Mouse (Mus musculus): ENCODE results near the gene Csf2rb.
"Not testable (repeated sequence)": the region's sequence is repeated elsewhere in the genome, so short reads cannot be mapped to it uniquely, and the experiment has no call there.

Gene Csf2rb

GRCm38 (mm10) chr15:78327753-78328341 lies 2.3 kb downstream of the Csf2rb start:
- DNase-seq (ENCODE audit: low read depth, low spot score), result not testable (repeated sequence)

GRCm38 (mm10) chr15:78328520-78329097 lies 3.1 kb downstream of the Csf2rb start:
- DNase-seq (ENCODE audit: low read depth, low spot score), result no peak

GRCm38 (mm10) chr15:78329972-78330371 lies 4.4 kb downstream of the Csf2rb start:
- DNase-seq (ENCODE audit: low read depth, low spot score), result not testable (repeated sequence)

DNA sequence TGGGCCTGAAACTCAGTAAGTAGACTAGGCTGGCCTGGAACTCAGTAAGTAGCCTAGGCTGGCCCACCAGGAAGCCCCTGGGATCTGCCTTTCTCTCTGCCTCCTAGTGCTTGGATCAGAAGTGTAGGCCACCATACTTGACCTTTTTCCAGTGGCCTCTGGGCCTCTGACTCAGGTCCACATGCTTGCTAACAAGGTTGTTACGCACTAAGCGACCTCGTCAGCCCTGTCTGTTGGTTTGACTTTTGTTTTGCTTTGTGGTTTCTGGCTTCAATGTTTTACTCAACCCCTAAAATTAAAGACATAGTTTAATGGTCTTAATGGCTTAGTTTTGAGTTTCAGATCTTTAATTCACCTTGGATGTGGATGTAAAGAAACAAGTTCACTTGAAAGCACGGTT lies 5.2 kb downstream of the Csf2rb start:
- DNase-seq (ENCODE audit: low read depth, low spot score), result no peak

DNA sequence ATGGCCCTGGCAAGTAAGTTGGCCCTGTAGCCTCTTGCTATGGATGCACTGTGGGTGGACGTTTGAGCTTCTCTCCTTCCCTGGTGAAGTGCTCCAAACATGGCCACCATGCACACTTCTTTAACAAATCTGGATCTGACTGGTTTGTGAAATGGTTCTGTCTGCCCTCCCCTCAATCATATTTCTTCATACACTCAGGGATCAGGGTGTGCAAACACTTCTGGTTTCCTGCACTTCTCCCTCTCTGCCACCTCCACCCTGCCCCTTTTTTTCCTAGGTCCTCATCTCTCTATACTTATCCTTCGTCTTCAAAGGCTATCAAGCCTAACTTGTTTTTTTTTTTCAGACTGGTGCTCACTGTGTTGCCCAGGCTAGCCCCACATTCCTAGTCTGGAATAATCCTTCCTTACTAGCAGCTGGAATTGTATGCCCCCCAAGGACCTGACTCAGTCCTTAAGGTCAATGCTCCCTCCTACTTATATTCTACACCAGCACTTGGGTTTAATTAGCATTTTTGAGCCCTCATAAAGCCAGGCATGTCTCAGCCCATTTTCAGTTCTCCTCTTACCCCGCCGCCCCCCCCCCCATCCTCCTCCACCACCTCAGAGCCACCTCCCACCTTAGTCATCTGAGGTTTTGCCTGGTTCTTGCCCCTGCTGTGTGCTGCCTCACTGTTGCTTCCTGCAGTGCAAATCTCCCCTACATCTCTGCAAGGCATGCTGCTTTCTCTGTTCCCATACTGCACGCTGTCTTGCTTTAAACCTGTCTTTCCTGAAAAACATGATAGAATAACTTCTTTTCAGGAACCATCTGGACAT lies 6.2 kb downstream of the Csf2rb start:
- DNase-seq (ENCODE audit: low read depth, low spot score), result no peak

DNA sequence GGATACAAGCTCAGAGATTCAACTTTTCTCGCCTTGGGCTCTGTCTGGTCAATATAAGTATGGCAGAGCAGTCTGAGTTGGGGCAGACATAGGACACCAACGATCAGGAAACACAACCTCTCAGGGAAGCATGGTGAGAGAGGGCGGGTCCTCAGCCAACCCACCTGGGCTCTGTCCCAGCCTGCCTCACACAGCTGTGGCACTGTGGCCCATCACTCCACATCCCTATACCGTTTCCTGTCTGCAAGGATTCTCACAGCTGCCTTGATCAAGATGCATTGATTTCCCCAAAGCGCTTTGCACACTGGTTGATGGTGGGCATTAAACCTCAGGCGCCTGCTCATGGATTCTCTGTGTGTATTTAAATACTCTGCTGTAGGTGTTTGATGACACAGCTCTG lies 7.4 kb downstream of the Csf2rb start:
- DNase-seq (ENCODE audit: low read depth, low spot score), result no peak

- no peak for DNase-seq (ENCODE audit: low read depth, low spot score)
Observed at GRCm38 (mm10) chr15:78334380-78334779, 8.8 kb downstream of the Csf2rb start.

- peak; percentile 9 for DNase-seq (ENCODE audit: low read depth, low spot score)
Observed at GRCm38 (mm10) chr15:78339627-78340423, 14.3 kb downstream of the Csf2rb start.

- not testable (repeated sequence) for DNase-seq (ENCODE audit: low read depth, low spot score)
Observed at GRCm38 (mm10) chr15:78340919-78341318, 15.4 kb downstream of the Csf2rb start.

DNA sequence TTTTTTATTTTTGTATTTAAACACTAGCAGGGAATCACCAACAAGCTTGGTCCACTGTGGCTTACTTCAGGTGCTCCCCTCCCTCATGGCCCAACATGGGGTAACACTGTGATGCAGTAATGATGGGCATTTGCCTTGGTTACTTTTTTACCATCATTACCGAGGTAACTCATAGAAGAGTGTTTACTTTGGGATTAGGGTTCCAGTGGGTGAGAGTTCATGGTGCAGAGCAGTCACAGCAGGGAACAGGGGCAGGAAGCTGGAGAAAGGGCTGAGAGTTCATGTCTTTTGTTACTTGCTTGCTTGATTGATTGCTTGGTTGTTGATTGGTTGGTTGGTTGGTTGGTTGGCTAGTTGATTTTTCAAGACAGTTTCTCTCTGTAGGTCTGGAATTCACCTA lies 18.1 kb downstream of the Csf2rb start:
- no peak for DNase-seq (ENCODE audit: low read depth, low spot score)

- no peak for DNase-seq (ENCODE audit: low read depth, low spot score)
Observed at GRCm38 (mm10) chr15:78344567-78344966, 19.0 kb downstream of the Csf2rb start.

DNA sequence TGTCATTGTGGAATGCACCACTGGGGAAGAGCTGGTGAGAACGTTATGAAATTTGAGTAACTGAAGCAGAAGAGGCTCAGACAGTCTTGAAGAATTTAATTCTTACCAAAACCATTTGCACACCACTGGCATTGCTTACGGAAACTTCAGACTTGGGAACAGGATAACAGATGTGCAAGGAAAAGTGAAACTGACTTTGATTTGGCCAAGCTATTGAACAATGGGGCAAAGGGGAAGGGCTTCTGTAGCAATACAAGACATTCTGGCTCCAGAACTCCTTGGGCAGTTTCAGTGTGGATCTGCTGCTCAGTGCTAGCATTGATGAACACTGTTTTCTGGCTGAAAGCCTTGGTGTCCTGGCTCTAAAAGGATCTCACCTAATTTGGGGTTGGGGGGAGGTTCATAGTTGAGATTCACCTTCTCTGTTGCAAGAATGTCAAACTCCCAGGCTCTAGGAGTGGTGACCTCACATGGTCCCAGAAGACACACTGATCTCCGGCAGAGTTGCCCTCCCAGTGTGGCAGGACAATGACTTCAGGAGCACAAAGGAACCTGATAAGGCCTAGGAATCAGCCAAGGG lies 26.1 kb downstream of the Csf2rb start:
- no peak for DNase-seq (ENCODE audit: low read depth, low spot score)

GRCm38 (mm10) chr15:78354958-78355357 lies 29.4 kb downstream of the Csf2rb start:
- no peak for DNase-seq (ENCODE audit: low read depth, low spot score)

GRCm38 (mm10) chr15:78355548-78355947 lies 30.0 kb downstream of the Csf2rb start:
- DNase-seq (ENCODE audit: low read depth, low spot score), result no peak

GRCm38 (mm10) chr15:78365916-78366315 lies 40.4 kb downstream of the Csf2rb start:
- no peak for DNase-seq (ENCODE audit: low read depth, low spot score)

- no peak for DNase-seq (ENCODE audit: low read depth, low spot score)
Observed at GRCm38 (mm10) chr15:78366875-78367274, 41.3 kb downstream of the Csf2rb start.

- DNase-seq (ENCODE audit: low read depth, low spot score), result no peak
Observed at GRCm38 (mm10) chr15:78367811-78368210, 42.3 kb downstream of the Csf2rb start.

GRCm38 (mm10) chr15:78368926-78369346 lies 43.4 kb downstream of the Csf2rb start:
- DNase-seq (ENCODE audit: low read depth, low spot score), result no peak

- DNase-seq (ENCODE audit: low read depth, low spot score), result no peak
Observed at GRCm38 (mm10) chr15:78369641-78370040, 44.1 kb downstream of the Csf2rb start.

DNA sequence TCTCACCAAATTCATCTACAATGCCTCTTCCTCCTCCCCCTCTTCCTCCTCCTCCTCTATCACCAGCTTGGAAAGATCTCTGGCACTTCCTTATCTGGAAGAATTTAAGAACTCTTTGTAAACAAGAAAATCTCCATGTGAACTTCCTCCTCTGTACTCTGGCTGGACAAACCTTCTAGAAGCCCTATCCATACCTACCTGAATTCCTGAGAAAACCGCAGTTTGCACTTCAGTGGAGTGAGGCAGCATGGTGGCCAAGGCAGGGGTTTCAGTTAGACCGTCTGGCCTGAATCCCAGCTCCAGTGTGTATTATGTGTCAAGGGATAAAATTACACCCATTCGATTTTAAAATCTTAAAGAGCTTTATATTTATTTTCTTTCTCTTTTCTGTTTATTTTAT lies 47.2 kb downstream of the Csf2rb start:
- no peak for DNase-seq (ENCODE audit: low read depth, low spot score)

- DNase-seq (ENCODE audit: low read depth, low spot score), result no peak
Observed at GRCm38 (mm10) chr15:78374204-78374603, 48.7 kb downstream of the Csf2rb start.

DNA sequence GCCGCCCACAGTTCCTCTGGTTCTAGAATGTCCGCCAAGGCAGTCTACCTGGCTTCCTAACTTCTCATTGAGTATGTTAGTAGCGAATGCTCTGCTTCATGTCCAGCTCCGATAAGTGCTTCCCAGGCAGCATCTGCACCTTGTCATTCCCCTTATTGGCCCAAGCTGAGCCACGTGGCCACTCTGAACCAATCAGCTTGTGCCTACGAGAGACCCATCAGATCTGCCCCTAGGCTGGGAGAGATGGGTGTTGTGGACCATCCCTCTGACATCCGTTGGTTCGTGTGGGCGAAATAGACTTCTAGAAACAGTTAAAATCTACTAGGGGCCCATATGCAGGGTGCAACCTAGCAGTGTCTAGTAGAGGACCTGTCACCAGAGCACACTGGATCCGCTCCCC lies 52.3 kb downstream of the Csf2rb start:
- no peak for DNase-seq (ENCODE audit: low read depth, low spot score)

Measured in retina, adult 2 months (tissue).